Comparison of ENCODE assay signal across 12 mouse cellular contexts in genomic region chr13:92241426-92241825, GRCm38 (mm10).
DNase-seq lines count a peak whose midpoint lies in the region; ATAC-seq and TF ChIP-seq lines count a peak whose summit lies in the region.
"Had no signal": no experiment of that assay in that cellular context is flagged by ENCODE, and none has a peak within 500 bp of the region (broad histone marks: within the 10 kb centered on the region; RNA-seq: fewer than 3 reads in every experiment).

No protein-coding gene starts in this region.

- H3K9ac ChIP-seq in hindbrain, postnatal 0 days (replicated peaks; ENCODE audit: low read length): no peak overlapping the region
- no peak overlapping the region for H3K9ac ChIP-seq in hindbrain, embryonic 16.5 days (ENCODE audit: low read depth, low read length)
- H3K9ac ChIP-seq in liver, embryonic 13.5 days: no peak overlapping the region
- H3K9ac ChIP-seq in forebrain, embryonic 13.5 days: no peak overlapping the region
- H3K9ac ChIP-seq: hindbrain, embryonic 13.5 days; midbrain, embryonic 13.5 days had no signal

- ATAC-seq in hindbrain, postnatal 0 days: peak; percentile 35; the same call in 1 of the 2 replicates
- no peak for ATAC-seq in hindbrain, embryonic 16.5 days
- ATAC-seq in liver, embryonic 13.5 days (ENCODE audit: low read depth): peak; percentile 39; the same call in 1 of the 2 replicates
- no peak for ATAC-seq in forebrain, embryonic 13.5 days
- ATAC-seq: midbrain, embryonic 13.5 days had no signal

- no peak overlapping the region for H3K4me2 ChIP-seq in hindbrain, postnatal 0 days (ENCODE audit: low read depth, low read length)
- no peak overlapping the region for H3K4me2 ChIP-seq in hindbrain, embryonic 16.5 days (ENCODE audit: low read length)
- no peak overlapping the region for H3K4me2 ChIP-seq in liver, embryonic 13.5 days
- H3K4me2 ChIP-seq in forebrain, embryonic 13.5 days: no peak overlapping the region
- H3K4me2 ChIP-seq: hindbrain, embryonic 13.5 days; midbrain, embryonic 13.5 days had no signal

- H3K36me3 ChIP-seq in hindbrain, postnatal 0 days (ENCODE audit: insufficient read depth, low read length): no peaks in the 10 kb centered on the region
- H3K36me3 ChIP-seq in hindbrain, embryonic 16.5 days (ENCODE audit: control insufficient read depth, insufficient read depth, low read length): no peaks in the 10 kb centered on the region
- H3K36me3 ChIP-seq in liver, embryonic 13.5 days: peaks cover 6% of the 10 kb centered on the region; the same call in 1 of the 2 replicates
- H3K36me3 ChIP-seq in forebrain, embryonic 13.5 days (ENCODE audit: poor library complexity, severe bottlenecking): 0 out of 2 replicates have a peak, but pooled peaks cover 4% of the 10 kb centered on the region

- no peaks in the 10 kb centered on the region for H3K4me1 ChIP-seq in hindbrain, postnatal 0 days (ENCODE audit: insufficient read depth, low read length)
- no peaks in the 10 kb centered on the region for H3K4me1 ChIP-seq in hindbrain, embryonic 16.5 days (ENCODE audit: control insufficient read depth, insufficient read depth, low read depth, low read length)
- 0 out of 2 replicates have a peak, but pooled peaks cover 3% of the 10 kb centered on the region for H3K4me1 ChIP-seq in liver, embryonic 13.5 days (replicated peaks)
- H3K4me1 ChIP-seq in forebrain, embryonic 13.5 days: no peaks in the 10 kb centered on the region
- H3K4me1 ChIP-seq: hindbrain, embryonic 13.5 days; midbrain, embryonic 13.5 days had no signal

- no peaks in the 10 kb centered on the region for H3K9me3 ChIP-seq in hindbrain, postnatal 0 days (ENCODE audit: low read length)
- no peaks in the 10 kb centered on the region for H3K9me3 ChIP-seq in hindbrain, embryonic 16.5 days (ENCODE audit: control insufficient read depth, low read length)
- no peaks in the 10 kb centered on the region for H3K9me3 ChIP-seq in liver, embryonic 13.5 days (replicated peaks)
- H3K9me3 ChIP-seq in forebrain, embryonic 13.5 days (replicated peaks): no peaks in the 10 kb centered on the region
- H3K9me3 ChIP-seq: hindbrain, embryonic 13.5 days; midbrain, embryonic 13.5 days had no signal

- no peak for TF ChIP-seq CTCF in hindbrain, postnatal 0 days (IDR thresholded peaks at IDR 0.05; ENCODE audit: low read depth)

- WGBS in hindbrain, postnatal 0 days: 79% methylated on average over 4 of the region's 4 CpGs
- 87% methylated on average over 4 of the region's 4 CpGs for WGBS in hindbrain, embryonic 16.5 days
- 37% methylated on average over 4 of the region's 4 CpGs for WGBS in liver, embryonic 13.5 days (ENCODE audit: insufficient replicate concordance)
- WGBS in forebrain, embryonic 13.5 days: 92% methylated on average over 4 of the region's 4 CpGs

- H3K27me3 ChIP-seq in hindbrain, postnatal 0 days (ENCODE audit: insufficient read depth, low read length): no peaks in the 10 kb centered on the region
- H3K27me3 ChIP-seq in hindbrain, embryonic 16.5 days (replicated peaks; ENCODE audit: control insufficient read depth, insufficient read depth, low read length): no peaks in the 10 kb centered on the region
- no peaks in the 10 kb centered on the region for H3K27me3 ChIP-seq in liver, embryonic 13.5 days
- H3K27me3 ChIP-seq in forebrain, embryonic 13.5 days: no peaks in the 10 kb centered on the region
- H3K27me3 ChIP-seq: hindbrain, embryonic 13.5 days; midbrain, embryonic 13.5 days had no signal

- DNase-seq in hindbrain, postnatal 0 days (ENCODE audit: low spot score): no peak
- peak; percentile 9 for DNase-seq in CD4-positive helper T cell, adult 2 months (ENCODE audit: low read depth, low spot score)
- peak; percentile 64 for DNase-seq in adrenal gland, postnatal 14 days
- DNase-seq in liver, embryonic 13.5 days: no peak
- no peak for DNase-seq in B cell, adult 2 months
- DNase-seq in right cerebral cortex, postnatal 25 days: no peak
- DNase-seq: cerebellum, postnatal 10 days; thymus, adult 18-20 months had no signal

- no peak overlapping the region for H3K27ac ChIP-seq in hindbrain, postnatal 0 days
- no peak overlapping the region for H3K27ac ChIP-seq in hindbrain, embryonic 16.5 days (ENCODE audit: low read depth, low read length)
- no peak overlapping the region; the same call in 1 of the 2 replicates for H3K27ac ChIP-seq in liver, embryonic 13.5 days
- no peak overlapping the region for H3K27ac ChIP-seq in forebrain, embryonic 13.5 days
- H3K27ac ChIP-seq: hindbrain, embryonic 13.5 days; midbrain, embryonic 13.5 days had no signal

- H3K4me3 ChIP-seq in hindbrain, postnatal 0 days (ENCODE audit: low read length): no peak overlapping the region
- H3K4me3 ChIP-seq in hindbrain, embryonic 16.5 days (ENCODE audit: low read length): no peak overlapping the region
- no peak overlapping the region for H3K4me3 ChIP-seq in liver, embryonic 13.5 days (replicated peaks)
- H3K4me3 ChIP-seq in forebrain, embryonic 13.5 days: no peak overlapping the region
- H3K4me3 ChIP-seq: hindbrain, embryonic 13.5 days; midbrain, embryonic 13.5 days had no signal

Comparison
In these comparisons a context has a peak if more than half of its experiments do, and no peak if none do; other contexts are left out.
1. ATAC-seq: peak in hindbrain, postnatal 0 days (single experiment) and liver, embryonic 13.5 days (single experiment); none in hindbrain, embryonic 16.5 days (single experiment) and forebrain, embryonic 13.5 days (single experiment).
2. DNase-seq: peak in CD4-positive helper T cell, adult 2 months (single experiment) and adrenal gland, postnatal 14 days (single experiment); none in hindbrain, postnatal 0 days (single experiment), liver, embryonic 13.5 days (single experiment), B cell, adult 2 months (0 of 2) and right cerebral cortex, postnatal 25 days (single experiment).